ENCODE assay signal across 8 mouse cellular contexts in genomic region chr3:87566066-87566465, GRCm38 (mm10). TPM values are rescaled to one million over a fixed set of nuclear protein-coding genes. Genes with fewer than 3 reads are reported as not detected.
DNase-seq lines count a peak whose midpoint lies in the region; ATAC-seq lines count a peak whose summit lies in the region.

No protein-coding gene starts in this region.

- peak overlapping the region; percentile 37 for H3K4me3 ChIP-seq in hindbrain, embryonic 15.5 days

- H3K9ac ChIP-seq in hindbrain, embryonic 15.5 days, result peak overlapping the region; percentile 42

- peak overlapping the region; percentile 95 for H3K27ac ChIP-seq in hindbrain, embryonic 15.5 days (replicated peaks)

- WGBS in hindbrain, embryonic 15.5 days, result 4% methylated on average over 4 of the region's 4 CpGs

- H3K4me1 ChIP-seq in hindbrain, embryonic 15.5 days (replicated peaks), result peaks cover 13% of the 10 kb centered on the region

- peak; percentile 100 for ATAC-seq in hindbrain, embryonic 15.5 days (ENCODE audit: low FRiP score, low read depth)
- no peak for ATAC-seq in erythroid progenitor cell, adult 5-6 weeks (replicated peaks; ENCODE audit: low FRiP score, poor library complexity, severe bottlenecking)

- H3K9me3 ChIP-seq in hindbrain, embryonic 15.5 days, result no peaks in the 10 kb centered on the region

- no peaks in the 10 kb centered on the region for H3K36me3 ChIP-seq in hindbrain, embryonic 15.5 days

- no peaks in the 10 kb centered on the region for H3K27me3 ChIP-seq in hindbrain, embryonic 15.5 days

- peak overlapping the region; percentile 58 for H3K4me2 ChIP-seq in hindbrain, embryonic 15.5 days

- peak; percentile 31 for DNase-seq in T-cell, adult 2 months (ENCODE audit: low spot score)
- peak; percentile 88 for DNase-seq in cerebellum, postnatal 25 days
- DNase-seq in gastrocnemius, adult 18-20 months (ENCODE audit: low spot score), result peak; percentile 68
- peak; percentile 55 to 65 for DNase-seq in layer of hippocampus, postnatal 25 days (ENCODE audit: extremely low spot score in 1 of 2, low spot score in 1 of 2)
- DNase-seq in lung, postnatal 10 days, result peak; percentile 83
- DNase-seq in ovary, postnatal 36 days (ENCODE audit: low spot score), result peak; percentile 37

RNA-seq across cellular contexts. Expression of gene Etv3, which starts 40.9 kb away (rescaled TPM):
- 1 to 10 TPM; 9.5 to 9.7 TPM for total RNA-seq in gastrocnemius, adult 18-20 months (2021)
- polyA plus RNA-seq in hindbrain, embryonic 15.5 days (2015; fragmentation: Nextera tagmentation; extraction: Ambion mirVana), result 10.4 and 10.8 TPM in 2 replicates
- 10 to 100 TPM; 20.2 to 21.6 TPM for total RNA-seq in layer of hippocampus, postnatal 25 days (2021)
- 3.2 and 4.6 TPM in 2 replicates for total RNA-seq in erythroid progenitor cell, adult 5-6 weeks (2015; ENCODE audit: low replicate concordance)
- 1.1 and 4.5 TPM in 2 replicates for total RNA-seq in erythroid progenitor cell, adult 5-6 weeks (2017; ENCODE audit: low replicate concordance)

RNA-seq across cellular contexts. Expression of gene Arhgef11, which starts 51.3 kb away (rescaled TPM):
- total RNA-seq in gastrocnemius, adult 18-20 months (2021), result 10 to 100 TPM; 18.5 to 19.9 TPM
- polyA plus RNA-seq in hindbrain, embryonic 15.5 days (2015; fragmentation: Nextera tagmentation; extraction: Ambion mirVana), result 22.0 and 23.7 TPM in 2 replicates
- total RNA-seq in layer of hippocampus, postnatal 25 days (2021), result 10 to 100 TPM; 58.5 to 66.4 TPM
- 2.5 and 4.0 TPM in 2 replicates for total RNA-seq in erythroid progenitor cell, adult 5-6 weeks (2015; ENCODE audit: low replicate concordance)
- 1.0 and 1.6 TPM in 2 replicates for total RNA-seq in erythroid progenitor cell, adult 5-6 weeks (2017; ENCODE audit: low replicate concordance)

Comparison
In these comparisons a context has a peak if more than half of its experiments do, and no peak if none do; other contexts are left out.
1. DNase-seq: peak in every context shown above with its lines; median percentile 88 in cerebellum, postnatal 25 days; 83 in lung, postnatal 10 days; 68 in gastrocnemius, adult 18-20 months; 60 in layer of hippocampus, postnatal 25 days; 37 in ovary, postnatal 36 days; 31 in T-cell, adult 2 months.